Mouse (Mus musculus) neural tube, embryonic 11.5 days (tissue): ENCODE measurements at regions not wholly inside any gene's neighbourhood (a gene's known extent, or its start where the extent isn't known, plus 50 kb on each side); places are given as distances from the start of the nearest gene placed in this dataset.

Experiments used
- ATAC-seq: fragments of 200-750 bp; cut with Nextera tagmentation; 2 replicates; pipeline ENCODE4 v1.8.0; 2017; ENCODE audit warnings: moderate number of reproducible peaks, mild to moderate bottlenecking, moderate TSS enrichment, moderate library complexity; ENCODE audit not compliant: insufficient read depth, low FRiP score, low TSS enrichment
- DNase-seq: peaks from one replicate; pipeline ENCODE4 v3.0.0-alpha.2; 2015; ENCODE audit warnings: low spot score
- H3K27ac ChIP-seq: fragments of 300-500 bp; sonication (generic); 2 replicates; pipeline ENCODE4 v1.5.1; 2014; ENCODE audit warnings: low read depth, mild to moderate bottlenecking, low read length
- H3K27me3 ChIP-seq: fragments of 300-500 bp; sonication (generic); 2 replicates; pipeline ENCODE4 v1.6.1; 2014; ENCODE audit warnings: mild to moderate bottlenecking, low read length, mixed read lengths; ENCODE audit not compliant: control insufficient read depth, insufficient read depth
- H3K36me3 ChIP-seq: fragments of 300-500 bp; sonication (generic); 2 replicates; pipeline ENCODE4 v1.6.1; 2014; ENCODE audit warnings: mild to moderate bottlenecking, low read length, moderate library complexity, mixed read lengths; ENCODE audit not compliant: control insufficient read depth, insufficient read depth
- H3K4me1 ChIP-seq: fragments of 300-500 bp; sonication (generic); 2 replicates; pipeline ENCODE4 v1.6.1; 2014; ENCODE audit warnings: low read length, mixed read lengths; ENCODE audit not compliant: control insufficient read depth, insufficient read depth
- H3K4me2 ChIP-seq: fragments of 300-500 bp; sonication (generic); 2 replicates; pipeline ENCODE4 v1.6.1; 2014; ENCODE audit warnings: low read depth, mild to moderate bottlenecking, moderate library complexity
- H3K4me3 ChIP-seq: fragments of 300-500 bp; sonication (generic); 2 replicates; pipeline ENCODE4 v1.5.1; 2014; ENCODE audit warnings: low read depth, low read length
- H3K9ac ChIP-seq: fragments of 300-500 bp; sonication (generic); 2 replicates; pipeline ENCODE4 v1.6.1; 2014; ENCODE audit warnings: mild to moderate bottlenecking, low read length
- H3K9me3 ChIP-seq: fragments of 300-500 bp; sonication (generic); 2 replicates; pipeline ENCODE4 v1.6.1; 2016; ENCODE audit warnings: low read length; ENCODE audit not compliant: control insufficient read depth

DNA sequence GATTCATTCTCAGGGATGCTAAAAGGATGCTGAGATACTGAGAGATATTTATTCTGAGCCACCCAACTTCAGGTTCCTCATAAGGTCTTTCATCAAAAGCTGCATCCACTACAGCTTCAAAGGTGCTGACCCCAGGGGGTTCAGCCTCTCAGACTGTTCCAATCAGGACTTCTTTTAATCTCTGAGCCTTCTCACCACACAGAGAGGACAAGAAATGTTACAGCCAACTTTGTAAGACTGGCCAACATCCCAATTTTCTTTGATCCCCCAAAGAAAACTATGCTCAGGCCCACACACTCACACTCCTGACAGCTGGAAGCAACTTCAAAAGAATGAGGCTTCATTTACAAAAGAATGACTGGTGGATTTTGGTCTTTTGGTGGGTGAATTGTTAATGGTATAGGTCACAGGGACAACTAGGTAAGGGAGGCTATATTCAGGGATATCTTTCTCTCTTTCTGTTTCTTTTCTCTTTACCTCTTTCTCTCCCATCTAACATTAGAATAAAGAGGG lies 328.2 kb downstream of the Snca start:
- H3K27ac ChIP-seq = no peak overlapping the region
- H3K4me1 ChIP-seq = no peaks in the 10 kb centered on the region
- H3K4me2 ChIP-seq = no peak overlapping the region
- no peak overlapping the region for H3K4me3 ChIP-seq
- no peaks in the 10 kb centered on the region for H3K27me3 ChIP-seq
- no peak for ATAC-seq
- no peaks in the 10 kb centered on the region for H3K9me3 ChIP-seq
- peak; percentile 11 for DNase-seq
- no peaks in the 10 kb centered on the region for H3K36me3 ChIP-seq
- H3K9ac ChIP-seq = no peak overlapping the region
